Mouse (Mus musculus) neural tube, embryonic 14.5 days (tissue): Measurements from ENCODE around the gene Tnr. TPM values are rescaled to one million over a fixed set of nuclear protein-coding genes. Genes with fewer than 3 reads are reported as not detected.

ENCODE experiments used
- ATAC-seq: fragments of 200-750 bp; cut with Nextera tagmentation; 2 replicates; pipeline ENCODE4 v1.8.0; 2017; ENCODE audit warnings: low read depth, mild to moderate bottlenecking, moderate TSS enrichment, moderate library complexity
- H3K27ac ChIP-seq: fragments of 300-500 bp; sonication (generic); 2 replicates; pipeline ENCODE4 v1.5.1; 2014; ENCODE audit warnings: low read depth, mild to moderate bottlenecking, control low read depth, low read length, moderate library complexity, mixed read lengths
- H3K27me3 ChIP-seq: fragments of 300-500 bp; sonication (generic); 2 replicates; pipeline ENCODE4 v1.6.1; 2014; ENCODE audit warnings: low read length; ENCODE audit not compliant: control insufficient read depth, insufficient read depth
- H3K36me3 ChIP-seq: fragments of 300-500 bp; sonication (generic); 2 replicates; pipeline ENCODE4 v1.6.1; 2014; ENCODE audit warnings: low read length, mixed read lengths; ENCODE audit not compliant: control insufficient read depth, insufficient read depth
- H3K4me1 ChIP-seq: fragments of 300-500 bp; sonication (generic); 2 replicates; pipeline ENCODE4 v1.6.1; 2014; ENCODE audit warnings: low read length; ENCODE audit not compliant: control insufficient read depth, insufficient read depth
- H3K4me2 ChIP-seq: fragments of 300-500 bp; sonication (generic); 2 replicates; pipeline ENCODE4 v1.6.1; 2014; ENCODE audit warnings: mild to moderate bottlenecking, low read depth, low read length, control low read depth
- H3K4me3 ChIP-seq: fragments of 300-500 bp; sonication (generic); 2 replicates; pipeline ENCODE4 v1.5.1; 2014; ENCODE audit warnings: low read depth, low read length, control low read depth, mixed read lengths
- H3K9ac ChIP-seq: fragments of 300-500 bp; sonication (generic); replicated peaks from 2 replicates; pipeline ENCODE4 v1.6.1; 2014; ENCODE audit warnings: low read depth, mild to moderate bottlenecking, control low read depth, low read length, mixed read lengths
- H3K9me3 ChIP-seq: fragments of 300-500 bp; sonication (generic); 2 replicates; pipeline ENCODE4 v1.6.1; 2016; ENCODE audit warnings: low read length; ENCODE audit not compliant: control insufficient read depth
- WGBS: fragments of 180-500 bp; shearing (Covaris S2); extraction: QIAGEN DNeasy Blood & Tissue Kit; methylation state at CpG from one replicate; pipeline ENCODE4 v1.1.7; 2014; 5-methylcytosine and 5-hydroxymethylcytosine counted together
- polyA plus RNA-seq: library from polyadenylated mRNA; unstranded; fragments of >200 nt; fragmentation: Nextera tagmentation; extraction: Ambion mirVana; gene quantifications from 2 replicates; pipeline ENCODE4 v1.2.1, GENCODE M21; 2014

The Tnr gene
- polyA plus RNA-seq, 1 experiment from 2014 or later = 6.6 TPM

- H3K9ac ChIP-seq = no peak overlapping the region
- H3K27ac ChIP-seq = no peak overlapping the region
- H3K4me2 ChIP-seq = no peak overlapping the region
- no peaks in the 10 kb centered on the region for H3K36me3 ChIP-seq
- no peaks in the 10 kb centered on the region for H3K27me3 ChIP-seq
- ATAC-seq = no peak
- H3K4me3 ChIP-seq = no peak overlapping the region
- no peaks in the 10 kb centered on the region for H3K9me3 ChIP-seq
- H3K4me1 ChIP-seq = no peaks in the 10 kb centered on the region
- 87% methylated on average over 6 of the region's 6 CpGs for WGBS
Observed at GRCm38 (mm10) chr1:159869619-159870441, 346.3 kb downstream of the Tnr start.

GRCm38 (mm10) chr1:159872866-159873265 lies 349.3 kb downstream of the Tnr start:
- Histone ChIP-seq H3K9me3 (no peaks in the 10 kb centered on the region), H3K36me3 (no peaks in the 10 kb centered on the region), H3K4me2 (no peak overlapping the region), H3K27ac (no peak overlapping the region), H3K4me1 (no peaks in the 10 kb centered on the region), H3K27me3 (no peaks in the 10 kb centered on the region), H3K9ac (no peak overlapping the region), H3K4me3 (no peak overlapping the region)
- WGBS = 86% methylated on average over 3 of the region's 3 CpGs
- no peak for ATAC-seq

GRCm38 (mm10) chr1:159878681-159879080 lies 355.1 kb downstream of the Tnr start:
- Histone ChIP-seq H3K27me3 (no peaks in the 10 kb centered on the region), H3K4me2 (no peak overlapping the region), H3K4me3 (no peak overlapping the region), H3K4me1 (no peaks in the 10 kb centered on the region), H3K9ac (no peak overlapping the region), H3K27ac (no peak overlapping the region), H3K9me3 (no peaks in the 10 kb centered on the region), H3K36me3 (no peaks in the 10 kb centered on the region)
- ATAC-seq = no peak
- WGBS = 64% methylated on average over 3 of the region's 3 CpGs

GRCm38 (mm10) chr1:159879866-159880265 lies 356.3 kb downstream of the Tnr start:
- H3K27ac ChIP-seq = no peak overlapping the region
- no peak for ATAC-seq
- H3K4me2 ChIP-seq = no peak overlapping the region
- 84% methylated on average over 4 of the region's 4 CpGs for WGBS
- no peaks in the 10 kb centered on the region for H3K27me3 ChIP-seq
- no peaks in the 10 kb centered on the region for H3K36me3 ChIP-seq
- H3K9ac ChIP-seq = no peak overlapping the region
- no peaks in the 10 kb centered on the region for H3K9me3 ChIP-seq
- no peaks in the 10 kb centered on the region for H3K4me1 ChIP-seq
- no peak overlapping the region for H3K4me3 ChIP-seq

- WGBS = 50% methylated on average over 3 of the region's 3 CpGs
- no peaks in the 10 kb centered on the region for H3K27me3 ChIP-seq
- no peak for ATAC-seq
Observed at GRCm38 (mm10) chr1:159885476-159885875, 361.9 kb downstream of the Tnr start.

GRCm38 (mm10) chr1:159888611-159889010 lies 365.0 kb downstream of the Tnr start:
- H3K27ac ChIP-seq = no peak overlapping the region
- H3K36me3 ChIP-seq = no peaks in the 10 kb centered on the region
- no peak overlapping the region for H3K4me3 ChIP-seq
- H3K4me1 ChIP-seq = no peaks in the 10 kb centered on the region
- H3K27me3 ChIP-seq = no peaks in the 10 kb centered on the region
- no peak overlapping the region for H3K9ac ChIP-seq
- 97% methylated on average over 5 of the region's 5 CpGs for WGBS
- H3K4me2 ChIP-seq = no peak overlapping the region
- no peak for ATAC-seq
- no peaks in the 10 kb centered on the region for H3K9me3 ChIP-seq

More at GRCm38 (mm10) chr1:159885476-159885875, 361.9 kb downstream of the Tnr start:
- Histone ChIP-seq H3K27ac (no peak overlapping the region), H3K36me3 (no peaks in the 10 kb centered on the region), H3K4me3 (no peak overlapping the region), H3K9ac (no peak overlapping the region), H3K4me2 (no peak overlapping the region), H3K4me1 (no peaks in the 10 kb centered on the region), H3K9me3 (no peaks in the 10 kb centered on the region)

- Histone ChIP-seq H3K36me3 (no peaks in the 10 kb centered on the region), H3K9me3 (no peaks in the 10 kb centered on the region), H3K27ac (no peak overlapping the region), H3K9ac (no peak overlapping the region), H3K27me3 (no peaks in the 10 kb centered on the region), H3K4me3 (no peak overlapping the region), H3K4me1 (no peaks in the 10 kb centered on the region), H3K4me2 (no peak overlapping the region)
- WGBS = 94% methylated on average over 17 of the region's 17 CpGs
- no peak for ATAC-seq
Observed at GRCm38 (mm10) chr1:159889012-159889765, 365.6 kb downstream of the Tnr start.

- no peak overlapping the region for H3K4me3 ChIP-seq
- ATAC-seq = no peak
- no peak overlapping the region for H3K4me2 ChIP-seq
- H3K4me1 ChIP-seq = no peaks in the 10 kb centered on the region
- no peaks in the 10 kb centered on the region for H3K9me3 ChIP-seq
- 92% methylated on average over 5 of the region's 5 CpGs for WGBS
- no peaks in the 10 kb centered on the region for H3K36me3 ChIP-seq
- H3K9ac ChIP-seq = no peak overlapping the region
- H3K27me3 ChIP-seq = no peaks in the 10 kb centered on the region
- no peak overlapping the region for H3K27ac ChIP-seq
Observed at GRCm38 (mm10) chr1:159890524-159890923, 367.0 kb downstream of the Tnr start.

- Histone ChIP-seq H3K4me3 (no peak overlapping the region), H3K9ac (no peak overlapping the region), H3K4me1 (no peaks in the 10 kb centered on the region), H3K36me3 (no peaks in the 10 kb centered on the region), H3K4me2 (no peak overlapping the region), H3K9me3 (no peaks in the 10 kb centered on the region), H3K27ac (no peak overlapping the region), H3K27me3 (no peaks in the 10 kb centered on the region)
- no peak for ATAC-seq
- WGBS = 76% methylated on average over 3 of the region's 3 CpGs
Observed at GRCm38 (mm10) chr1:159895094-159895493, 371.5 kb downstream of the Tnr start.
